1 mouse cellular context compared by ENCODE assay signal in the genomic region with DNA sequence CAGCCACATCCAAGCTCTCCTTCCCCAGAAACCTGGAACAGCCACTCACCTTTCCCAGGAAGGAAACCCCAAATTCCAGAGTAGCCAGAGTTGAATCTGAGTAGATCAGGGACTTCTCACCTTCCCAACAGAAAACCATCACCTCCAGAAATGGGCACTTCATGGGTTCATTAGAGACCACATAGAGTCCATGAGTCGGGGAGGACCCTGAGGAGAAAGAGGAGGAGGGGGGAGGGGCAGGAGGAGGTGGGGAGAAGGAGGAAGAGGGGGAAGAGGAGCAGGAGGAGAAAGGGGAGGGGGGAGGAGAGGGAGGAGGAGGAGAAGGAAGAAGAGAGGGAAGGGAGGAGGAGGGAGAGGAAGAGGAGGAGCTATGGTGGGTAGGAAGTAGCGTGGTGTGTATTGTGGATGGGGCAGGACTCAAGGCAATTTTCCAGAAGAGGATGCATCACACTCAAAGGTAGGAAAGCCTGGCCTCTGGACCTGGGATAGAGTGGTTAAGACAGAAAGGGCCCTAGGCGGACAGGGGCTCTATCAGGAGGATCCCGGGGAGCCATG.
TF ChIP-seq lines count a peak whose summit lies in the region.

No protein-coding gene starts in this region.

TF ChIP-seq in CH12.LX, 34 proteins besides CTCF, POLR2A, EP300 and RAD21 (continued from another document):
- TF ChIP-seq CHD2 (IDR thresholded peaks at IDR 0.05; ENCODE audit: low read length) = peak; percentile 64
- TF ChIP-seq MAZ (IDR thresholded peaks at IDR 0.05; ENCODE audit: low read depth, low read length) = peak; percentile 87
- no peak for TF ChIP-seq MAFK (IDR thresholded peaks at IDR 0.05; ENCODE audit: insufficient replicate concordance, low read length)
- TF ChIP-seq USF2 (conservative IDR thresholded peaks at IDR 0.05; ENCODE audit: low read depth, low read length) = no peak
- no peak for TF ChIP-seq MAX (IDR thresholded peaks at IDR 0.05; ENCODE audit: low read length)
- TF ChIP-seq IRF4 (IDR thresholded peaks at IDR 0.05; ENCODE audit: low read depth, low read length) = no peak
- peak; percentile 68 for TF ChIP-seq MYC (IDR thresholded peaks at IDR 0.05; ENCODE audit: low read depth, low read length)
- TF ChIP-seq TCF12 (IDR thresholded peaks at IDR 0.05; ENCODE audit: low read depth, low read length) = no peak
- TF ChIP-seq ETS1 (conservative IDR thresholded peaks at IDR 0.05; ENCODE audit: low read depth, low read length) = no peak
- TF ChIP-seq NELFE (IDR thresholded peaks at IDR 0.05; ENCODE audit: low read depth, low read length) = peak; percentile 61
